Mouse (Mus musculus) midbrain, embryonic 12.5 days (tissue): ENCODE measurements at regions not wholly inside any gene's neighbourhood (a gene's known extent, or its start where the extent isn't known, plus 50 kb on each side); places are given as distances from the start of the nearest gene placed in this dataset.

Experiments used
- ATAC-seq: fragments of 200-750 bp; cut with Nextera tagmentation; 2 replicates; pipeline ENCODE4 v1.8.0; 2017; ENCODE audit warnings: low read depth, moderate TSS enrichment, moderate library complexity; ENCODE audit not compliant: low FRiP score
- H3K27ac ChIP-seq: fragments of 300-500 bp; sonication (generic); replicated peaks from 2 replicates; pipeline ENCODE4 v1.5.1; 2016; ENCODE audit warnings: mild to moderate bottlenecking
- H3K27me3 ChIP-seq: fragments of 300-500 bp; sonication (generic); 2 replicates; pipeline ENCODE4 v1.6.1; 2016; ENCODE audit warnings: mild to moderate bottlenecking
- H3K36me3 ChIP-seq: fragments of 300-500 bp; sonication (generic); 2 replicates; pipeline ENCODE4 v1.6.1; 2016
- H3K4me1 ChIP-seq: fragments of 300-500 bp; sonication (generic); 2 replicates; pipeline ENCODE4 v1.6.1; 2016
- H3K4me2 ChIP-seq: fragments of 300-500 bp; sonication (generic); replicated peaks from 2 replicates; pipeline ENCODE4 v1.6.1; 2016; ENCODE audit warnings: mild to moderate bottlenecking, moderate library complexity
- H3K4me3 ChIP-seq: fragments of 300-500 bp; sonication (generic); 2 replicates; pipeline ENCODE4 v1.5.1; 2016; ENCODE audit warnings: mild to moderate bottlenecking
- H3K9ac ChIP-seq: fragments of 300-500 bp; sonication (generic); replicated peaks from 2 replicates; pipeline ENCODE4 v1.6.1; 2016; ENCODE audit warnings: mild to moderate bottlenecking, moderate library complexity
- H3K9me3 ChIP-seq: fragments of 300-500 bp; sonication (generic); 2 replicates; pipeline ENCODE4 v1.6.1; 2016; ENCODE audit warnings: mild to moderate bottlenecking
- WGBS: fragments of 180-500 bp; shearing (Covaris S2); methylation state at CpG from one replicate; pipeline ENCODE4 v1.1.7; 2016; 5-methylcytosine and 5-hydroxymethylcytosine counted together

- Histone ChIP-seq H3K27ac (no peak overlapping the region), H3K9ac (no peak overlapping the region), H3K9me3 (no peaks in the 10 kb centered on the region), H3K4me1 (peaks cover 9% of the 10 kb centered on the region), H3K36me3 (no peaks in the 10 kb centered on the region), H3K27me3 (peaks cover 11% of the 10 kb centered on the region), H3K4me2 (no peak overlapping the region), H3K4me3 (no peak overlapping the region)
- ATAC-seq: no peak
- 93% methylated on average over 3 of the region's 3 CpGs for WGBS
Measured at GRCm38 (mm10) chr8:8254446-8254845, 406.6 kb downstream of the Efnb2 start.

DNA sequence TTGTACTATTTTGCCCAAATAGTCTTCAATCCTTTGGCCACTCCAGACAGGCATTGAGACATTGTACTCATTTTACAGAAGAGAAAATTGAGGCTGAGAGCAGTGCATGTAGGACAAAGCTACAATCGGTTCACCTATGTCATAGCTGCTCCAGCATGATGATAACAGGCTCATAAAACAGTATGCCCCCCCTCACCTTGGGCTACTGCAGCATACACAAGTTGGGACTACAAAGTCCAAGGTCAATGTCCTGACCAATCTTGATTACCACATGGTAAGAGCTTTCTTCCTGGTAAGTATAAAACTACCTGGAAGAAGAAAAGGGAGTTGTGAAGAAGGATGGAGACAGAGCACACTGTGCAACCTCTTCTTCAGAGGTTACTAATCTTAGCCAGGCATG is 416.4 kb downstream of the Efnb2 start:
- Histone ChIP-seq H3K9ac (no peak overlapping the region), H3K27me3 (0 out of 2 replicates have a peak, but pooled peaks cover 9% of the 10 kb centered on the region), H3K4me2 (no peak overlapping the region), H3K4me1 (peaks cover 9% of the 10 kb centered on the region), H3K4me3 (no peak overlapping the region), H3K9me3 (no peaks in the 10 kb centered on the region), H3K27ac (no peak overlapping the region), H3K36me3 (no peaks in the 10 kb centered on the region)
- 90% methylated on average over 1 of the region's 1 CpGs for WGBS
- ATAC-seq: no peak

DNA sequence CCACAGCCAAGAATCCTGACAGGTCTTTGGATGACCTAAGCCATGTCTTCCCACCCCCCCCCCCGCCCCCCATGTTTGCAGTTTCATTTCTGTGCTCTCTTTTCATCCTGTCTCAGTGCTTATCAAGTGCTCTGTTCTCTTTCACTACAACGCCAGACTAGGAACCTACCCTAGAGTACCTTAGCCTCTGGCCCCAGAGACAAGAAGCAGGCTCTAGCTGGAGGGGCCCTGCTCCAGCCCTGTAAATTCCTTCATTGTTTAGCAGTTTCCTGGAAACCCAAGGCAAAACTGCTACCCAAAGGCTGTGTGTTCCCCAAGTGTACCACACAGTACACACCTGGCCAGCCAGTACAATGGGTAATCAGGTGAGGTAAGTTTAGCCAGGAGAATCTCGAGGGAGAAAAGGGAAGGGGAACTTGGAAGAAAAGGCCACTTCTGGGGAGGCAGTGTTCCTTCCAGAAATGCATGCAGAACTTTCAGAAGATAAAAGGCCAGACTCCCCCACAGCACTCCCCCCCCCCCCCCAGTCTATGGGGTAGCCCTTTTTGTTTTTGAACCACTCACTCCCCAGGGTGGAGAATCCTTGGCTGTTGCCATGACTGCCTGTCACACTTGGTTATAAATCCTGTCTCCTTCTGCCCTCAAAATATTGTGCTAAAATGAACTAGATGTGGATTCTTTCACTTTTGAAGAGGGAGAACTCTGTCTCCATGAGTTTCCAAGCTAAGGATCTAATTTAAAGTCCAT is 419.1 kb downstream of the Efnb2 start:
- peak; percentile 60 for ATAC-seq
- 13% methylated on average over 3 of the region's 3 CpGs for WGBS
- H3K4me1 ChIP-seq: peaks cover 9% of the 10 kb centered on the region
- no peak overlapping the region; the same call in 1 of the 2 replicates for H3K27ac ChIP-seq
- no peak overlapping the region for H3K9ac ChIP-seq
- no peak overlapping the region for H3K4me3 ChIP-seq
- H3K36me3 ChIP-seq: no peaks in the 10 kb centered on the region
- no peaks in the 10 kb centered on the region for H3K9me3 ChIP-seq
- no peak overlapping the region for H3K4me2 ChIP-seq
- H3K27me3 ChIP-seq: 0 out of 2 replicates have a peak, but pooled peaks cover 19% of the 10 kb centered on the region

DNA sequence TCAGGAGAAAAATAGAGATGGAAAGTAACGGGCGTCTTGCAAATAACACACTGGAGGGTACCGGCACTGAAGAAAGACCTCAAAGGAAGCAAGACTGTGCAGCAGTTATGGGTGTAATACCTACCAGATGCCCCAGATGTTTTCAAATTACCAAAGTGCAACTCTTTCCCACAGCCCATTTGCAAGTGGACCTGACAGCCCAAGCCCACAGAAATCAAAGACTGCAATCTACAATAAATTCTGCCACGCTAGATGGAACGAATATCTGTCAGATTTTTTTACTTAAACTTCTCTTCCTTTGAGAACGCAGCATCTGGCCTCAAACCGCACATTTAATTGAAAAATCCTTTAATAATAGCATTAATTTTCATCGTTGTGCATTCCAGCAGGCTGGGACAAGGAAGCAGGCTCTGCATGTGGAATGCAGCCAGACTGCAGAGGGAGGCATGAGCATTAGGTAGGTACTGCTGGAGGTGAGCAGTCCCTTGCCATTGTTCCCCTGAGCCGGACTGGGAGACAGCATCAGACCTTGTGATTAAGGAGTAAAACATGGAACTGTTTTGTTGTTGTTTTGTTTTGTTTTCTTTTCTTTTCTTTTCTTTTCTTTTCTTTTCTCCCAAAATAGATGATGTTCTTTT is 419.9 kb downstream of the Efnb2 start:
- Histone ChIP-seq H3K27ac (no peak overlapping the region), H3K9ac (no peak overlapping the region), H3K4me1 (peaks cover 9% of the 10 kb centered on the region), H3K27me3 (0 out of 2 replicates have a peak, but pooled peaks cover 19% of the 10 kb centered on the region), H3K4me2 (no peak overlapping the region), H3K9me3 (no peaks in the 10 kb centered on the region), H3K36me3 (no peaks in the 10 kb centered on the region), H3K4me3 (no peak overlapping the region)
- ATAC-seq: no peak
- 65% methylated on average over 9 of the region's 9 CpGs for WGBS

DNA sequence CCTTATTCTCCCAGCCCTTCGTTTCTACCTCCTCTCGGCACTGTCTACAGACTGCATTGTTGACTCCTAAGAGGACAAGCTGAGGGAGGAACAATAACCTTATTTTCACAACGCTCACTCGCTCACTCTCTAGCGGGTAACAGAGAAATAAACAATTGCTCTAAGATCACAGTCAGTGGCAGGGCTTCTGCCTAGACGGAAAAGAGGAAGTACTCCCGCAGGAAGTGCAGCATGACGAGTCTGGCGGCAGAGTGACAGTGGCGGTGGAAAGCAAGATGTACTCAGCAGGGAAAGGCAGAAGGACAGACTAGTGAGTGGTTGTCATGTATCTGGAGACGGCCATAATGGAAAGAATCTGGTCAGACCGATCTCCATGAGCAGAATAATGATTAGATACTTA is 421.6 kb downstream of the Efnb2 start:
- H3K27me3 ChIP-seq: 0 out of 2 replicates have a peak, but pooled peaks cover 16% of the 10 kb centered on the region
- no peak overlapping the region for H3K4me3 ChIP-seq
- WGBS: 73% methylated on average over 12 of the region's 12 CpGs
- H3K9me3 ChIP-seq: no peaks in the 10 kb centered on the region
- peaks cover 9% of the 10 kb centered on the region for H3K4me1 ChIP-seq
- no peak overlapping the region for H3K4me2 ChIP-seq
- H3K9ac ChIP-seq: no peak overlapping the region
- H3K27ac ChIP-seq: no peak overlapping the region
- no peak for ATAC-seq
- H3K36me3 ChIP-seq: no peaks in the 10 kb centered on the region

DNA sequence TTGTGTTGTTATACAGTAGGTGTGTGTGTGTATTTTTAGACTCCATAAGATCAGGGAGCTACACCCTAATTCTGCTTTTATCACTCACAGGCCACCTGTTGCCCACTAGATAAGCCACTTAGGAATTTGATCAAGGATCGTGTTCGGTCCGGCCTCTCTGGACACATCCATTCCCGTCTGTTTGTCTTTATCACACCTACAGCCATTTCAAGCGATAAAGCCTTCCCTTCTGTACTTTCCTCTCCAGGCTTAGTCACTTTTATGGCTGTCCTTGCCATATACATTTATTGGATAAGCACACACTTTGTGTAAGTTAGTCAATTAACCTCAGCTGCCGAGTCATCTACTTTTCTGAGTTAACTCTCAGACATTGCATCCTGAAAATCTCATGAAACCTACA is 423.0 kb downstream of the Efnb2 start:
- H3K27me3 ChIP-seq: 0 out of 2 replicates have a peak, but pooled peaks cover 18% of the 10 kb centered on the region
- H3K9ac ChIP-seq: no peak overlapping the region
- H3K27ac ChIP-seq: no peak overlapping the region
- H3K36me3 ChIP-seq: no peaks in the 10 kb centered on the region
- peaks cover 9% of the 10 kb centered on the region for H3K4me1 ChIP-seq
- ATAC-seq: no peak
- H3K9me3 ChIP-seq: no peaks in the 10 kb centered on the region
- no peak overlapping the region for H3K4me2 ChIP-seq
- WGBS: 90% methylated on average over 6 of the region's 6 CpGs
- no peak overlapping the region for H3K4me3 ChIP-seq

DNA sequence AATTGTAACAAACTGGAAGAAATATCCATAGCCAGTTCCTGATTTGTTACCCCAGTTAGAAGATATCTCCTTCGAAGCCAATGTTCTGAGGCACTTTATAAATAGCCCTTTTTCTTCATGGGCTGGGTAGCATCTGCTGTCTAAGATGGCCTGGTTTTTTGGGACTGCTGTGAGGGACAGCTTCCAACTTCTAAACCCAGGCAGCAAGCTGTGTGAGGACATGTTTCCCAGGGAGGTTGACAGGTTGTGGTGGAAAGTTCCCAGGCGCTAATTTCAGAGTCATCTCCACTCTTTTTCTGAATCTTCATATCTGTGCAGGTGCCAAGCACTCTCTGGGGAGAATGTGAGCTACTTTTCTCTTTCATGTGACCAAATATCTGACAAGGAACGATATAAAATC is 427.4 kb downstream of the Efnb2 start:
- no peak overlapping the region for H3K27ac ChIP-seq
- H3K36me3 ChIP-seq: no peaks in the 10 kb centered on the region
- 0 out of 2 replicates have a peak, but pooled peaks cover 17% of the 10 kb centered on the region for H3K27me3 ChIP-seq
- no peak overlapping the region for H3K4me3 ChIP-seq
- H3K9me3 ChIP-seq: no peaks in the 10 kb centered on the region
- ATAC-seq: no peak
- no peak overlapping the region for H3K9ac ChIP-seq
- peaks cover 3% of the 10 kb centered on the region; the same call in 1 of the 2 replicates for H3K4me1 ChIP-seq
- WGBS: 89% methylated on average over 3 of the region's 3 CpGs
- H3K4me2 ChIP-seq: no peak overlapping the region

DNA sequence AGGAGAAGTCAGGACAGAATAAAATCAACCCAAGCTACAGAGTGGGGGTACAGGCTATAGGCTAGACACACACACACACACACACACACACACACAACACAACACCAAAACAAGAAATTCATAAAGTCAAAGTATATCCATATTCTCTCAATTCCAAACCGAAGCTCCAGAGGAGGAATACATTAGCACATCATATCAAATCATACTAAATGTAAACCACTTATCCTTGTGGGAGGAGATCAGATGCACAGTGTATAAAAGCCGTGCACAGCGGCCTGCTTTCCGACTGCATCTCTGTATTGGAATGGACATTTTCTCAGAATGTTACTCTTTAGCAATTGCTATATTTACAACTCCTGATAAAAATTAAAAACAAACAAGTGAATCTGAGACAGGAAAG is 427.9 kb downstream of the Efnb2 start:
- H3K4me2 ChIP-seq: no peak overlapping the region
- no peaks in the 10 kb centered on the region for H3K36me3 ChIP-seq
- peaks cover 18% of the 10 kb centered on the region for H3K27me3 ChIP-seq
- WGBS: 91% methylated on average over 4 of the region's 4 CpGs
- no peak for ATAC-seq
- peaks cover 3% of the 10 kb centered on the region; the same call in 1 of the 2 replicates for H3K4me1 ChIP-seq
- no peaks in the 10 kb centered on the region for H3K9me3 ChIP-seq
- no peak overlapping the region for H3K27ac ChIP-seq
- no peak overlapping the region for H3K4me3 ChIP-seq
- no peak overlapping the region for H3K9ac ChIP-seq

DNA sequence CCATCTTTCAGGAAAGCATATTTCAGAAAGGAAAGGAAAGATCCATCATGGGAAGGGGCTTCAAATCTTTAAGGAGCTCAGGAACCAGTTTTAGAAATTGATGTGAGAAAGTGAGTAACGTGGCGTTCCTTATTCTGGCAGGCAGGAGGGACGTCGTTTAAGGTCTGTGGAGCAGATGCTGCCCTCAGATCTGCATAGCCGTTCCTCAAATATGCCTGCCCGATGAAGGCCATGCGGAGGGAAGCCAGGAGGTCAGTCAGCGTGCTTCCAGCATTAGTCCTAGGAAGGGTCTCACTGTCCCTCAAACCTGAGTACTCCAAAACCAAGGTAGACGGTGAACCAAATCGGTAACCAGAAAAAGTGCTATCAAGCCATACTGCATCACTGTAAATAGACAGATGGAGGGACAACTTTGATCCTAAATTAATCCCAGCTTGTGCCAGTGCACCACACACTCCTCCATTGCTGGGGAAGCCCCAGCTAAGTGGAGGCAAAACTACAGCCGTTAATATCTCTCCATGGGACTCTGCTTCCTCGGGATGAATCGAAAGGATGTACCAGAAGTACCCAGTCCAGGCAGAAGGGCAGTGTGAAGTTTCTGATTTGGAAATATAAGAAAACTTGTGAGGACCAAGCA is 428.9 kb downstream of the Efnb2 start:
- peaks cover 3% of the 10 kb centered on the region; the same call in 1 of the 2 replicates for H3K4me1 ChIP-seq
- H3K9ac ChIP-seq: no peak overlapping the region
- WGBS: 80% methylated on average over 13 of the region's 13 CpGs
- no peaks in the 10 kb centered on the region for H3K9me3 ChIP-seq
- H3K36me3 ChIP-seq: no peaks in the 10 kb centered on the region
- H3K27me3 ChIP-seq: peaks cover 18% of the 10 kb centered on the region
- ATAC-seq: no peak
- H3K27ac ChIP-seq: no peak overlapping the region
- H3K4me2 ChIP-seq: no peak overlapping the region
- H3K4me3 ChIP-seq: no peak overlapping the region

- Histone ChIP-seq H3K9ac (no peak overlapping the region), H3K4me1 (peaks cover 3% of the 10 kb centered on the region; the same call in 1 of the 2 replicates), H3K9me3 (no peaks in the 10 kb centered on the region), H3K36me3 (no peaks in the 10 kb centered on the region), H3K4me3 (no peak overlapping the region), H3K4me2 (no peak overlapping the region), H3K27me3 (peaks cover 22% of the 10 kb centered on the region), H3K27ac (no peak overlapping the region)
- ATAC-seq: no peak
- WGBS: 71% methylated on average over 6 of the region's 6 CpGs
Measured at GRCm38 (mm10) chr8:8231308-8231985, 429.6 kb downstream of the Efnb2 start.

GRCm38 (mm10) chr8:8225994-8226393 is 435.0 kb downstream of the Efnb2 start:
- H3K27ac ChIP-seq: no peak overlapping the region
- H3K4me3 ChIP-seq: no peak overlapping the region
- no peaks in the 10 kb centered on the region for H3K9me3 ChIP-seq
- peaks cover 40% of the 10 kb centered on the region for H3K27me3 ChIP-seq
- no peak overlapping the region for H3K9ac ChIP-seq
- H3K4me1 ChIP-seq: no peaks in the 10 kb centered on the region
- no peaks in the 10 kb centered on the region for H3K36me3 ChIP-seq
- WGBS: 92% methylated on average over 2 of the region's 2 CpGs
- H3K4me2 ChIP-seq: no peak overlapping the region
- no peak for ATAC-seq
